9 mouse cellular contexts compared by ENCODE assay signal in the genomic region with DNA sequence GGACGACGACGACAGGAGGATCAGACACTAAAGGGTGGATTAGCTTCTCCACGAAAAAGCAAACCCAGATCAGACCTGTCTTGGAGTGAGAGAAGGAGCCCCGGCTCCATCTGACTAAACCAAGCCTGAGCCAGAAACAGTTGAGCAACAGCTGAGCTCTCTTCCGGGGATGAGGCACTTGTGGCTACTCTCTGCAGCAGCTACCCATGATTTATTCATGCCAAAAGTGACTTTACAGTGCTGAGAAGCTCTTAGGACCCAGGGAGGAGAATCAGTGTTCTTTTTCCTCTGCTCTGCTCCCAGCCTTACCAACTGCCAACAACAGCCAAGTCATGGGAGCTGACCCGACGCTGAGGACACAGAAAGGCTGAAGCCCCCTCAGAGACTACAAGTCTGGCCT. TPM values are rescaled to one million over a fixed set of nuclear protein-coding genes. Genes with fewer than 3 reads are reported as not detected.
A peak's percentile ranks its signal among the peaks of the same experiment; 100 is the strongest.
DNase-seq lines count a peak whose midpoint lies in the region; ATAC-seq lines count a peak whose summit lies in the region.
"Had no signal": no experiment of that assay in that cellular context is flagged by ENCODE, and none has a peak within 500 bp of the region (broad histone marks: within the 10 kb centered on the region; RNA-seq: fewer than 3 reads in every experiment).

No protein-coding gene starts in this region.

- H3K27ac ChIP-seq in hindbrain, embryonic 13.5 days, result 0 out of 2 replicates have a peak overlapping the region, but pooled peaks have one; percentile 64
- H3K27ac ChIP-seq in hindbrain, embryonic 11.5 days (ENCODE audit: low read depth, low read length), result no peak overlapping the region

- no peak for ATAC-seq in hindbrain, embryonic 13.5 days (ENCODE audit: low FRiP score)
- ATAC-seq in hindbrain, embryonic 11.5 days (ENCODE audit: low FRiP score), result no peak
- ATAC-seq: hindbrain, embryonic 16.5 days had no signal

- DNase-seq in hindbrain, embryonic 11.5 days (ENCODE audit: low spot score), result no peak
- DNase-seq in 3T3-L1 (ENCODE audit: low read depth, low spot score), result peak; percentile 75
- DNase-seq in adipocyte (ENCODE audit: low spot score), result peak; percentile 88
- peak; percentile 16 to 25 for DNase-seq in heart, postnatal 36 days
- DNase-seq in frontal cortex, postnatal 25 days (ENCODE audit: low spot score in 2 of 2), result no peak
- DNase-seq in c-Kit-positive CD71-positive TER-119-positive erythroid progenitor cells, embryonic 14.5 days (ENCODE audit: low spot score), result no peak
- no peak for DNase-seq in embryo, embryonic 11 days

- H3K9ac ChIP-seq in hindbrain, embryonic 13.5 days, result no peak overlapping the region
- no peak overlapping the region for H3K9ac ChIP-seq in hindbrain, embryonic 11.5 days (ENCODE audit: low read depth, low read length)

- H3K4me1 ChIP-seq in hindbrain, embryonic 13.5 days (replicated peaks), result peaks cover 15% of the 10 kb centered on the region
- H3K4me1 ChIP-seq in hindbrain, embryonic 11.5 days (replicated peaks; ENCODE audit: control insufficient read depth, insufficient read depth, low read length), result no peaks in the 10 kb centered on the region

- H3K36me3 ChIP-seq in hindbrain, embryonic 13.5 days, result peaks cover 20% of the 10 kb centered on the region
- peaks cover 5% of the 10 kb centered on the region; the same call in 1 of the 2 replicates for H3K36me3 ChIP-seq in hindbrain, embryonic 11.5 days (ENCODE audit: control insufficient read depth, insufficient read depth, low read length)

- no peaks in the 10 kb centered on the region for H3K27me3 ChIP-seq in hindbrain, embryonic 13.5 days
- no peaks in the 10 kb centered on the region for H3K27me3 ChIP-seq in hindbrain, embryonic 11.5 days (ENCODE audit: control insufficient read depth, insufficient read depth, low read length)

- H3K4me2 ChIP-seq in hindbrain, embryonic 13.5 days, result no peak overlapping the region
- no peak overlapping the region for H3K4me2 ChIP-seq in hindbrain, embryonic 11.5 days (replicated peaks; ENCODE audit: low read depth, low read length)

- H3K4me3 ChIP-seq in hindbrain, embryonic 13.5 days, result no peak overlapping the region
- H3K4me3 ChIP-seq in hindbrain, embryonic 11.5 days (ENCODE audit: low read depth, low read length), result no peak overlapping the region

- 60% methylated on average over 8 of the region's 8 CpGs for WGBS in hindbrain, embryonic 13.5 days
- 71% methylated on average over 8 of the region's 8 CpGs for WGBS in hindbrain, embryonic 11.5 days

- H3K9me3 ChIP-seq in hindbrain, embryonic 13.5 days, result no peaks in the 10 kb centered on the region
- H3K9me3 ChIP-seq in hindbrain, embryonic 11.5 days (ENCODE audit: control insufficient read depth, low read length), result no peaks in the 10 kb centered on the region

- intact Hi-C loops in heart, postnatal 36 days (cut with DNase I), result no loop called here

RNA-seq across cellular contexts. Expression of gene Snx1, which starts 9.5 kb away (rescaled TPM):
- 90.2 and 93.1 TPM in 2 replicates for polyA plus RNA-seq in hindbrain, embryonic 13.5 days (2015; fragmentation: Nextera tagmentation; extraction: Ambion mirVana)
- 127 and 140 TPM in 2 replicates for polyA plus RNA-seq in hindbrain, embryonic 11.5 days (2014; fragmentation: Nextera tagmentation; extraction: Ambion mirVana)
- total RNA-seq in heart, postnatal 36 days (2021), result 10 to 100 TPM; 27.7 to 29.8 TPM

RNA-seq across cellular contexts. Expression of gene Ciao2a, which starts 9.5 kb away (rescaled TPM):
- 91.2 and 94.1 TPM in 2 replicates for polyA plus RNA-seq in hindbrain, embryonic 13.5 days (2015; fragmentation: Nextera tagmentation; extraction: Ambion mirVana)
- polyA plus RNA-seq in hindbrain, embryonic 11.5 days (2014; fragmentation: Nextera tagmentation; extraction: Ambion mirVana), result 144 and 146 TPM in 2 replicates
- 10 to 100 TPM; 65.6 to 69.9 TPM for total RNA-seq in heart, postnatal 36 days (2021)

RNA-seq across cellular contexts. Expression of gene Dapk2, which starts 41.1 kb away (rescaled TPM):
- polyA plus RNA-seq in hindbrain, embryonic 13.5 days (2015; fragmentation: Nextera tagmentation; extraction: Ambion mirVana), result 1.4 and 1.5 TPM in 2 replicates
- polyA plus RNA-seq in hindbrain, embryonic 11.5 days (2014; fragmentation: Nextera tagmentation; extraction: Ambion mirVana), result 2.7 and 4.4 TPM in 2 replicates
- total RNA-seq in heart, postnatal 36 days (2021), result 1 to 10 TPM; 4.6 to 6.2 TPM

RNA-seq across cellular contexts. Expression of gene Snx22, which starts 47.4 kb away (rescaled TPM):
- 6.9 and 8.0 TPM in 2 replicates for polyA plus RNA-seq in hindbrain, embryonic 13.5 days (2015; fragmentation: Nextera tagmentation; extraction: Ambion mirVana)
- 2.7 and 2.9 TPM in 2 replicates for polyA plus RNA-seq in hindbrain, embryonic 11.5 days (2014; fragmentation: Nextera tagmentation; extraction: Ambion mirVana)
- total RNA-seq in heart, postnatal 36 days (2021), result under 1 TPM; 0.57 to 0.86 TPM

RNA-seq across cellular contexts. Expression of gene Ppib, which starts 56.9 kb away (rescaled TPM):
- 376 and 380 TPM in 2 replicates for polyA plus RNA-seq in hindbrain, embryonic 13.5 days (2015; fragmentation: Nextera tagmentation; extraction: Ambion mirVana)
- 512 and 515 TPM in 2 replicates for polyA plus RNA-seq in hindbrain, embryonic 11.5 days (2014; fragmentation: Nextera tagmentation; extraction: Ambion mirVana)
- 100 to 1,000 TPM; 123 to 129 TPM for total RNA-seq in heart, postnatal 36 days (2021)

Comparison
In these comparisons a context has a peak if more than half of its experiments do, and no peak if none do; other contexts are left out.
1. DNase-seq: peak in 3T3-L1 (single experiment), adipocyte (single experiment) and heart, postnatal 36 days (2 of 2); none in hindbrain, embryonic 11.5 days (single experiment), frontal cortex, postnatal 25 days (0 of 2), c-Kit-positive CD71-positive TER-119-positive erythroid progenitor cells, embryonic 14.5 days (single experiment) and embryo, embryonic 11 days (single experiment).